Mouse (Mus musculus) ovary, postnatal 36 days (tissue): ENCODE results near the gene Man1b1.

ENCODE experiments used
- DNase-seq: peaks from one replicate; pipeline ENCODE4 v3.0.0; 2022; ENCODE audit warnings: low spot score, mixed read lengths

Gene Man1b1

DNA sequence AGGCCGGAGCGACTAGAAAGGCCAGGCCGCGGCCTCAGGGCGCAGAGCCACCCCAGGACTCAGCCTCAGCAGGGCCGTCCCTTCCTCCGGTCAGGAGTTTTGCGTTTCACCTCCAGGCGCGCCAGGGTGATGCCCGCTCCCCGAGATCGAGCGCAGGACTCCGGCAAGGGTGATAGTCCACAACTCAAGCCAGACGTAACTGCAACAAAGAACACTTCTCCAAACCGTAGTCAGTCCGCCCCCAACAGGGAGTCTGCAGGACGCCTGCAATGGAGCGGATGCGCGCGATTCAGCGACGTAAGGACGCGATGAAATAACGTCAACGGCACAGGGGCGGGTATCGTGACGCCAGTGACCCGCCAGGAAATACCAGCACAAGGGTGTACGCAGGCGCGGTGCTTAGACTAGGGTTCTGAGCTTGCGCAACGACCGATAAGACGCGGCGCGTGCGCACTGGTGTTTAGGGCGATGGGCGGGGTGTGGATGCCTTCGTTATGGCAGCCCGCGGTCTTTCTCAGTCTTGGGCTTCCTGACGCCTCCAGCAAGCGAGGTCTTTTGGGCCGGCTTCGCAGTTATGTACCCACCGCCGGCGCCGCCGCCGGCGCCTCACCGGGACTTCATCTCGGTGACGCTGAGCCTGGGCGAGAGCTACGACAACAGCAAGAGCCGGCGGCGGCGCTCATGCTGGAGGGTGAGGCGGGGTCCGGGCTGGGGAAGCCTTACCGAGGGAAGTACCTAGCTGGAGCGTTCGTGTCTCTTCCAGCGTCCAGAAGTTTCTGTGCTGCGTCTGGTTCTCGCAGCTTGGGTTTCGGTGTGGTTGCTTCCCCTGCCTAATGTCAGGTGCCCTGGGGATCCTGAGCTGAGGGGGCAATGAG, at the start of gene Man1b1:
Gene Man1b1, plus strand, starts transcription at position 53 of the 875 bp plus-strand sequence.
- peak; percentile 99 for DNase-seq

DNA sequence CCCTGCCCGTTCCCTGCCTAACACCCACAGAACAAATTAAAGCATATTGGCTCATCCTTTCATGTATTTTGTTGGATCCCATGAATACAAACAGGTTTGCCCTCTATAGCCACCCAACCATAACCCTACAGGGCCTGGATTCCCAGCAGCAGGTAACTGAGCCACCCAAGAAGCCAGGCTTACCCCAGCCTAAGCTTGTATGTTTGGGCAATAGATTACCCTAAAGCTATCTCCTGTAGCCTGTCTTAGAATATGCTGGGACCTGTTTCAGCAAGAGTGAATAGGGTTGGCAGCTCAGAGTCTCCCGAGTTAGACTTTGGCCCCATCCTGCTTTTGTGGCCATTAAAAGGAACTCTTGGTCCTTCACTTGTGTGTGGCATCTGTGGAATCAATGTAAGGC, 46.6 kb upstream of the Man1b1 start:
- DNase-seq, result no peak

DNA sequence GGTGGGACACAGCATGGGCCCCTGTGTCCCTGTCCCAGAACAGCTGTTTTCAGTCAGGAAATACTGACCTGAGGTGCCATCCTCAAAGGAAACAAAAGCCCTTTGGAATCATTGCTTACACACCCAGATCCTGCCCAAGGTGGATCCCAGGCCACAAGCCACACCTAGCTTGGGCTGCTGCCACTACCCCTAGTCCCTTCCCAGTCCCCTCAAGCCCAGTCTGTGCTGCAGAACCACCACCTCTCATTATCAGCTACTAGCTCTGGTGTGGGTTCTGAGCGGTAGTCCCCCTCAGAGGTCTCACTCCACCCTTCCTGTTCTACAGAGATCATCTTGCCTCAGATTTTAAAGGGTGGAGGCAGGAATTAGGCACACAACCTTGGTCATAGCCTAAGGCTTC, 45.8 kb upstream of the Man1b1 start:
- DNase-seq, result peak; percentile 5

DNA sequence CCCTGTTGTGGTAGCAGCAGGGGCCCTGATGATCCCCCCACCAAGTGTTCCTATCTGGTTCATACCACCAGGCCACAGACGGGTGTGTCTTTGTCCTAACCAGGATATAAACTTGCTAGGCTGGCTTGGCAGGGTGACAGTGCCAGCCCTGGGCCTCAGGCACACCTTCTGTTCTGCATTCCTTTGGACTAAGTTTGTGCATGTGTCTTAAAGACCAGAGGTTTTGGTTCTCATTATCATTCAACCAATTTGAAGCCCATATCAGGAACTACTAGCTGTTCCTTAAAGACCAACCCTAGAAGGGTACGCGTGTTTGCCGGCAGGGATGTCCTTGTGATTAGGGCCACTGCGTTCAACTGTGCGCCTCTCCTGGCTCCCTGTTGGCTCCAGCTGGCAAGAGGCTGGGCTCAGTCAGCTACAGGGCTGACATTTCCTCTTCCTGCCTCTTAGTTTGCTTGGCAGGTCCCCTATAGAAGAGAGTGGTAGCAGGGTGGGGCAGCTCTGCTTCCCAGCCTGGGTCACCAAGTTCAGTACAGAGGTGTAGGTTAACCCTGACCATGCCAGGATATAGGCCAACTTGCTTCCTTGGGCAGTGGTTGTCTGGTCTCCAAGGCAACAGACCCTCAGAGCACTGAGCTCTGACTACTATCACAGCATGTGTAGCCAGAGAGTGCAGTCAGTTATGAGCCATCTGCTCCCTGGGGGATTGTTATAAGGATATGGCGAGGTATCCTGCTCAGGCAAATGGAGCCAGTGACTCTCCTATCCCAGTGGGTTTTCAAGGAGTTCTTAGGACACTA, 45.1 kb upstream of the Man1b1 start:
- DNase-seq, result peak; percentile 29

DNA sequence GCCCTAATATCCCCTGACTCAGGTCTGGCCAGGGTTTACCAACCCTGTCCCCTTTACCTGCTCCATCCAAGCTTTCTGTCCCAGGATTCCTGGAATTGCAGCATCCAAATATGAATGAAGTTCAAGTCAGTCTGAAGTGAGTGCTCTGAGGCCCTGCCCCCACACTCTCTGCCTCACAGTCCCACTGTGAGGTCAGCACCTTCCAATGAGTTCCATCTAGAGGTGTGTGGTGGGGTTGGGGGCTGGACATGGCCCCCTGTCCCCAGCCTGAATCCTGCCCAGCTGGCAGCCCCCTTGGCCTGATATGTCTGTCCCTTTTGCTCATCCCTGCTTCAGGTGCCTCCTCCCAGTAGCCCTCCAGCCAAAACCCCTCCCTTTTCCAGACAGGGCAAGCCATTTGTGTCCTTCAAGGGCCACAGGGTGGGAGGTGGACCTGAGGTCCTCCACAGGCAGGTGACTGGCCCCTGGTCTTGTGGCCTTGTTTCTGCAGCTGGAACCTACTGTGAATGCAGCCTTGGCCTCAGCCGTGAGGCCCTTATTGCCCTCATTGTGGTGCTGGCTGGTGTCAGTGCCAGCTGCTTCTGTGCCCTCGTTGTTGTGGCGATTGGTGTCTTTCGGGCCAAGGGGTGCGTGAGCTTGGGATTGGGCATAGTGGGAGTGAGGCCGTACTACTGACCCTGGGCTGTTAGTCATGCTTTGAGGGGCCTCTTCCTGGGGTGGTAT, 44.0 kb upstream of the Man1b1 start, which contains the start of gene Tmem210:
Gene Tmem210, plus strand, starts transcription at position 219 of the 723 bp plus-strand sequence.
- no peak for DNase-seq

DNA sequence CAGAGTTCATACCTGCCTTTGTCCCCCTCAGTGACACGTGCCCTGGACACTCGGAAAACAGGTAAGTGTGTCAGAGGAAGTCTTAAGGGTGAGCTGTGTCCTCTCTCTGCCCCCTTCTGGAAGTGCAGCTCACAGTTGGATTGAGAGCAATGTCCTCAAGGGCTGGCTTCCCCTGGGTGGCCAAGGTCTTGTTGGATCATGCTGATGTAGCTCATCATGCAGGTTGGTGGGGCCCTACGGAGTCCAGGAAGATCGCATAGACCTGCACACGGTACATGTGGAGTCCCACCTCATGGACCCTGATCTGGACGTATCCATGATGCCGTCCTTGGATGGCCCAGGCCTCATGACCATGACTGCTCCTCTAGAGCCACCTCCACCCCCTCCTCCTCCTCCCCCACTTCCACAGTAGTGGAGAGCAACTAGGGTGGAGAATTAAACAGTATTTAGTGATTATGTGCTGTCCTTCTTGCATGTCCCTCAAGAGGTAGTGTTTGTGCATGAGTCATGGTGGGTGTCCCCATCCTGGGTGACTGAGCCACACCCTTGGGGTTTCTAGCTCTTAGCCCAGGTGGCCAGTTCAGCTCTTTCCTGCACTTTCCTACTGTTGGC, 43.3 kb upstream of the Man1b1 start:
- no peak for DNase-seq

DNA sequence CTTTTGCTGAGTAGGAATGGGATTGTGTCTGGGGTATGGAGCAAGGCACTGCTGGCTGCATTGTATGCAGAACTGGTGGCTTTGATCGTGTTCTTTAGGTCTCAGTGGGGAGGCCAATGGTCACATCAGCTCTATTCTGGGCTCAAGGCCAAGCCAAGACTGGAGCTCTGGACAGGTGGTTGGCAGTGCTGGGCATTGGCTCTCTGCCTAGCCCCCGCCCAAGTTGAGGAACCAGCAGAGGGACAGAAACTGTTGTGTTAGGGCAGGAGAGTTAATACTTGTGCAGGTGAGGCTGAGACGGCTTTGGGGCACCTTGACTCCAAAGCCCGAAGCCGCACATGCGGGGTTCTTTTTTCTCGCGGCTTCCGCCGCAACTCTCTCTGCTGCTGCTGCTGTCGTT, 42.5 kb upstream of the Man1b1 start, which contains the start of gene Lrrc26:
Gene Lrrc26, plus strand, starts transcription at position 265 of the 400 bp plus-strand sequence.
- DNase-seq, result peak; percentile 53

DNA sequence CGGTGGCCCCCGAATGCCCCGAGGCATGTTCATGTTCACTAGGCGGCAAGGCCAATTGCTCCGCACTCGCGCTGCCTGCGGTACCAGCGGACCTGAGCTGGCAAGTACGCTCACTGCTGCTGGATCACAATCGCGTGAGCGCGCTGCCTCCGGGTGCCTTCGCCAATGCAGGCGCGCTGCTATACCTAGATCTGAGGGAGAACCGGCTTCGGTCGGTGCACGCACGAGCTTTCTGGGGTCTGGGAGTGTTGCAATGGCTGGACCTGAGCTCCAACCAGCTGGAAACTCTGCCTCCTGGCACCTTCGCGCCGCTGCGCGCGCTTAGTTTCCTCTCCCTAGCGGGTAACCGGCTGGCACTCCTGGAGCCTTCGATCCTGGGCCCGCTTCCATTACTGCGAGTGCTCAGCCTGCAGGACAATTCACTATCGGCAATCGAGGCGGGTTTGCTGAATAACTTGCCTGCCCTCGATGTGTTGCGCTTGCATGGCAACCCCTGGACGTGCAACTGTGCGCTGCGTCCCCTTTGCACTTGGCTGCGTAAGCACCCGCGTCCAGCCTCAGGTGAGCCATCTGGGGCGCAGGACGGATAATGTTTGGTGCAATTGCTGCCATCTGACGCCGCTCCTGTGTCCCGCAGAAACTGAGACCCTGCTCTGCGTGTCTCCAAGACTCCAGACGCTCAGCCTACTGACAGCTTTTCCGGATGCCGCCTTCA, 41.9 kb upstream of the Man1b1 start:
- no peak for DNase-seq

DNA sequence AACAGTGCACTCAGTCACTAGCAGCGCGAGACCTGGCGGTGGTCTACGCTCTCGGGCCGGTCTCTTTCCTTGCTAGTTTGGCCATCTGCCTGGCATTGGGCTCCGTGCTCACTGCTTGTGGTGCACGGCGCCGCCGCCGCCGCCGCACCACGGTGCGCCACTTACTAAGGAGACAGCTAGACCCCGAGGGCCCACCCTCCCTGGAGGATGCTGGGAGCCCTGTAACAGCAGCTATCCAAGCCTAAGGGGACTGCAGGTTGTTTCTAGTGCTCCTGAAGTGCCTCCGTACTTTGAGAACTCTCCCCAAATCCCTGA, 41.4 kb upstream of the Man1b1 start:
- no peak for DNase-seq

DNA sequence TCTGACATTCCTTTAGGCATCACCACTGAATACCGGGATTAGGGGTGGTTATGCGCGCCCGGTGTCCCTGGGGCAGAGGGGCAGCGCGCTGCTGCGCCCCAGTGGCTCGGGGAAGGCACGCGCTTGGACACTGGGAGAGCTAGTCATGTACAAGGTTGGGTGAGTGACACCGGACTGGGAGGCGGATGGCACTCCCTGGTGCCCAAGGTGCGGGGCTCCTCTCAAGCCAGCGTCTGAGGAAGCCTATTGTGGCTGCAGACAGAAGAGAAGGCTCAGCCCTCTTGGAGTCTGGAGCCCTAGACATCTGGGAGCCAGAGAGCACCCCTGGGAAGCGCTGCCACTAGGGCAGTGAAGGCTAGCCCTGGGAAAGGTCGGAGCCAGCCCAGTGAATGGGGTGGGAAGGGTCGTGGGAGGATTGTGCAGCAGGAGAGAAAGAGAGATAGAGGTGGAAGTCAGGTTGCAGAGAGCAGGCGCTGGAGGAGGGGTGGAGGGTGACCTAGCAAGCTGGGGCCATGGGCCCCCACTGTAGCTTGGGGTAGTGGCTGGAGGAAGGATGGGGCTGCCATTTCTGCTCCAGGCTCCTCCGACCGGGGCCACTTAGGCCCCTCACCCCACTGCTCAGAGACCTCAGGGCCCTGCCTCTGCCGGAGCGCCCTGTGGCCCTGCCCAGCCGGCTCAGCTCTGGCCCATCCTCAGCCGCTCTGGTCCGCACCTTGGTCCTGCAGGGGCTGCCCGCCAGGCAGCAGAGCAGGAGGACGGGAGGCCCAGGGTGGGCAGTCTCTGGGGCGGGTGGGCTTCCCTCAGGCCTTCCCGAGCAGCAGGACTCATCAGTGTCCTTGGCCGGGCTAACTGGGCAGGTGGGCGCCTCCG, 40.7 kb upstream of the Man1b1 start:
- no peak for DNase-seq

DNA sequence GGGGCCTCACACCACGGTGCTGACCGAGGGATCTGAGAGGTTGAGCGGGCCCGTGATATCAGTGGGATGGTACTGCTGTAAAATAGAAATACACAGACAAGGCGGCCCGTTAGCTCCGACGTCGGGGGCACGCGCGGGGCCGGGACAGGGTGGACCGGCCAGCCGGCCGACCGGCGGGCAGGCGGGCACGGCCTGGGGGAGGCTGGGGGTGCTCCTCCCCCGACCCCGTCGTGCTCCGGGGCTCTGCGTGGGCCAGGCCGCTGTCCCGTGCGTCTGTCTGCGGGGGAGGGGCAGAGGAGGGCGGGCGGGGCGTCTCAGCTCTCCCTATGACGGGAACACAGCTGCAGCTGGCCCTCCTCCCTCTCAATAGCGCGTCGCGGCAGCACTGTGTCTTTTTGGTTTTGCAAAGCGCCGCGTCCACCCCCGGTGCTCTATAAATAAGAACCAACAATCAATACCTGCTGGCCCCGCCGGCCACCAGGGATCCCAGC, 40.0 kb upstream of the Man1b1 start:
- no peak for DNase-seq

DNA sequence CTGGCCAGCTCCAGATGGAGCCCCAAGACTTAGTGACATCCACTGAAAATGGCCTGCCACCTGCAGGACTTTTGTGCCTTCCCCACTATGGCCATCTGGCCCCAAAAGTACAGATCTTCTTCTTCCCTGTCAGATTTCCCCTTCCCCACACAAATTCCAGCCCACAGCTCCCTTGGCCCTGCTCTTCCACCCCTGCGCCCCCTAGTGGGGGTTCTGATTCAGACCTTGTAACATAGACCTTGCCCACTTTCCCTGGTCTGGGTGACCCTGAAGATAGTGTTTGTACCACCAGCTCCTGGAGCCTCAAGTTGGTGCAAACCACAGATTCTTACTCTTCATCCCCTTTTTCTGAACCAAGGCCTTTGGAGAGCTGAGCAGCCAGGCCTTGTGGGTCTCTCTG, 39.3 kb upstream of the Man1b1 start:
- peak; percentile 63 for DNase-seq

DNA sequence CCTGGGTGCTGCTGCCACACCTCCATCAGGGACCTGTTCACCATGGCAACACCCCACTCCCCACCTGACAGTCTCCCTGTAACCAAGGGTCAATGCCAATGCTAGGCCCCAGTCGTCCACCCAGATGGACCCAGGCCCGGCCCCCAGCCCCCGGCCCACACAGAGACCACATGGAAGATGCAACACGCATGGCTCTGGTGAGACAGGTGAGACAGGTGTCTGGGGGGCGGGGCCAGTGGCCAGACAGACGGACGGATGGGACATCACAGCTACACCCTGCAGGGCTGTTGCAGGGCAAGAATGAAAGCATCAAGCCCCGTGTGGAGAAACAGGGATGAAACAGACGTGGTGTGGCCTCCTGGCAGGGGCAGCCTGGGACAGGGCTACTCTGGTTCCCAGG, 38.4 kb upstream of the Man1b1 start:
- no peak for DNase-seq

DNA sequence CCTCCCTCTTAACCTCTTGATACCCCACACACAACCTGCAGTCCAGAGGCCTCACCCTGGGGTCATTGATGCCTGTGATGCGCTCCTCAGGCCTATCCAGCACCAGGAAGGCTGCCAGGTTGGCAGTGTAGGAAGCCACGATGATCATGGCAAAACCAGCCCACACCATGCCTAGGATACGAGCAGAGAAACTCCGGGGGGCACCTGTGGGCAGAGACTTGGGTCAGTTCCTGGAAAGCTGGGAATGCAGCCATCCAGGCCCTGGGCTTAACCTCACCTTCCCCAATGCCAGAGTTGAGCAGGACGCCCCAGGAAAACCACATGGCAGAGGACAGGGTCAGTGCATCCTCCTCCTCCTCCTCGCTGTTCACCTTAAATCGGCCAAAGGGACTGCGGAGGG, 35.0 kb upstream of the Man1b1 start:
- no peak for DNase-seq

DNA sequence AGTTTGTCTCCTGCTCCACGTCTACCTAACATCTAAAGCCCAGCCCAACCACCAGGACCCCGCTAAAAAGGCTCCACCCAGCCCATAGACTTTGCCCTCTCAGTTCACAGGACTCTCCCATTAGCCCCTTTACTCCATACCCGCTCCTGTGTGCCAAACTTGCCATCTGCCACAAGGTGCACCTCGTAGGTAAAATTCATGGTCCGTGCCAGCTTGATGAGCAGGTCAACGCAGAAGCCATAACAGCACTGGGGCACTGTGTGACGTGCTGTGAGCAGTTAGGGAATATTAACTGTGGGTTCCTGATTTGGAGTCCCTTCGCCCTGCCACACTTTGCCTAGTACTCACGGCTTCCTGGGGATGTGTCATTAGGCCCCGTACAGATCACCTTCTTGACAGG, 34.1 kb upstream of the Man1b1 start:
- no peak for DNase-seq

DNA sequence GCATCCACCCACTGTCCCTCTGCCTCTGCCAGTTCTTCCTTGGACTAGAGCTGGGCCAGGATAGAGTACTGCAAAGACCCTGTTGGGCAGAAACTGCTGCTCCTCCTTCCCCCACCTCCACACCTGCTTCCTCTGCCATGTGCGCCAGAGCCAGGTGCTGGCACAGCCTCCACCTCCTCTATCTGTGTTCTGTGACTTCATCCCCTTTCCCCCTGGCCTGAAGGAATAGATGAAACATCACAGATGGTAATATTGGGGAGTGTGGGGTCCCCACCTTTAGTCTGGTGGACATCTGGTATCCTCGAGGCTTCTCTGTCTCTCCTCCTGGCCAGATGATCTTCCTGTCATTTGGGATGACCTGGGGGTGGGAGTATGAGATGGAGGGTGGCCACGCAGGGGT, 28.7 kb upstream of the Man1b1 start:
- DNase-seq, result no peak

DNA sequence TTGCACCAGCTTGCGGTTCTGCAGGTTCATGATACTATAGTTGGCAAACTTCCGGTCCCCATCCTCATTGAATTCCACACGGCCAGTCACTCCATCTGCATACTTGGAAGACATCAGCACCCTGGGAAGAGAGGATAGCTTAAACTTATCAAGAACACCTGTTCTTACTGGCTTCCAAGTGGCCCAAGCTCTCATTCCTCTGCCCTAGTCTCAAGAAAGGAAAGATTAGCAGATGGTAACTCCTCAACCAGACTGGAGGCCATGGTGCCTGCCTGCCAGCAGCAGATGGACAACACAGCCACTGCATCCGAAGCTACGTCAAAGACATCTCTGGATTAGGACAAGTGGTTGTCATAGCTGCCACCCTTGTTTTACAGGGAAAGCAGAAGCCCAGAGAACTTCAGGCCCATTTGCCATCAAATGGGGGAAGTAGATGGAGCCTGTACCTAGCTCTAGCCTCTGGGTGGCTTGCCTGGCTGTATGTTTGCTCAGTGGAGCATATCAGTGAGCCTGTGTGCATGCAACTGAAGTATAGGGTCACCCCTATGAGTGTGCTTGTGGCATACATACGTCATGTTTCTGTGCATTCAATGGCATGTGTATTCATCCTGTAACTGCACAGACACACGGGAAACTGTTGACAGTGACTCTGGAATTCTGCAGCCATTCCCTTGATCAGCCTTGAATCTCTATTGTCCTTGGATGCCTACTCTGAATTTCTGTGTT, 28.0 kb upstream of the Man1b1 start:
- no peak for DNase-seq

DNA sequence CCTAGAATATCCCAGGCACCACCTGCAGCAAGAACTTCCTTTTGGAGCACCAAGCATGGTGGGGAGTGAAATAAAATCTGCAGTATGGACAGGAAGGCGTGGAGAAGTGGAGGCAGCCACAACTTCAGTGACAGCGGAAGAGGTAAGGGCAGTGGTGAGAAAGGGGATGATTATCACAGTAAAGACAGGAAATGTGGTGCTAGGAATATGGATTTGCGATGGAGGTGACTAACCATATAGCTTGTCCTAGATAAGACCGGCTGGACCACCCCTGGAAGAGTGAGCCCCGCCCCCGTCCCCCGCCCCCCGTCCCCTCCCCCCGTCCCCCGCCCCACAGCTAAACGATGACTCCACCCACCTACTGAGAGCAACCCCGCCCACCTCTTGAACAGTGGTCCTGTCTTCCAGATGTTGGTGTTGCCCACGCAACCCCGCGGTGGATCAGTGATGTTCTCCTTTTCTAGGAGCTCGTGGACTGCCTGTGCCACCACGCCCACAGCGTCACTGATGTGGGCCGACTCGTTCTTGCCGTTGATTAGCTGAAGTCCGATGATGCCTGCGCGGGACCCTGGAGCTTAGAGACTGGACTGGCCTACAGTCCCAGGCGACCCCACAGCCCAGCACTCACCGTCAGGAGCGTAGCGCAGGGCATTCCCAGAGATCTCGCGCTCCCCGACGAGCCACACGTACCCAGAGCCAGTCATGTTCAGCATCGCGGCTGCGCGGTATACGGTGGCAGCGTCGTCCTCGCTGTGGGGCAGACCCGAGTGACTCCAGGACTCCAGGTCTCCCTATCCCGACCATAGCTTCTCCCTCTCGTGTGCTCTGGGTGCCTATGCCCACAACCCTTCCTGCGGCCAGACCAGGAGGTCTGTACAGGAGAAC, 27.2 kb upstream of the Man1b1 start:
- no peak for DNase-seq
